ENCODE assay signal across 8 mouse cellular contexts in genomic region chr9:123478031-123478585, GRCm38 (mm10). TPM values are rescaled to one million over a fixed set of nuclear protein-coding genes. Genes with fewer than 3 reads are reported as not detected.
DNase-seq lines count a peak whose midpoint lies in the region; ATAC-seq lines count a peak whose summit lies in the region.

No protein-coding gene starts in this region.

- under 1% methylated on average over 29 of the region's 29 CpGs for WGBS in forebrain, embryonic 10.5 days
- WGBS in hindbrain, embryonic 15.5 days = 1% methylated on average over 26 of the region's 29 CpGs
- WGBS in limb, embryonic 15.5 days = 1% methylated on average over 20 of the region's 29 CpGs
- 1% methylated on average over 17 of the region's 29 CpGs for WGBS in midbrain, embryonic 13.5 days

- ATAC-seq in hindbrain, embryonic 15.5 days (ENCODE audit: low FRiP score, low read depth) = peak; percentile 65
- ATAC-seq in limb, embryonic 15.5 days (ENCODE audit: insufficient number of reproducible peaks, low FRiP score, low TSS enrichment, low read depth) = peak; percentile 12; the same call in 1 of the 2 replicates
- ATAC-seq in midbrain, embryonic 13.5 days = peak; percentile 83

- H3K4me2 ChIP-seq in hindbrain, embryonic 15.5 days = peak overlapping the region; percentile 77
- peak overlapping the region; percentile 77 for H3K4me2 ChIP-seq in limb, embryonic 15.5 days
- H3K4me2 ChIP-seq in midbrain, embryonic 13.5 days (replicated peaks) = peak overlapping the region; percentile 63

- H3K27me3 ChIP-seq in forebrain, embryonic 10.5 days (ENCODE audit: poor library complexity, severe bottlenecking) = no peaks in the 10 kb centered on the region
- no peaks in the 10 kb centered on the region for H3K27me3 ChIP-seq in hindbrain, embryonic 15.5 days
- H3K27me3 ChIP-seq in limb, embryonic 15.5 days = no peaks in the 10 kb centered on the region
- H3K27me3 ChIP-seq in midbrain, embryonic 13.5 days = no peaks in the 10 kb centered on the region

- H3K4me1 ChIP-seq in forebrain, embryonic 10.5 days = peaks cover 49% of the 10 kb centered on the region
- peaks cover 34% of the 10 kb centered on the region for H3K4me1 ChIP-seq in hindbrain, embryonic 15.5 days (replicated peaks)
- H3K4me1 ChIP-seq in limb, embryonic 15.5 days = peaks cover 44% of the 10 kb centered on the region
- H3K4me1 ChIP-seq in midbrain, embryonic 13.5 days (replicated peaks) = peaks cover 42% of the 10 kb centered on the region

- H3K9me3 ChIP-seq in forebrain, embryonic 10.5 days = no peaks in the 10 kb centered on the region; the same call in 1 of the 2 replicates
- H3K9me3 ChIP-seq in hindbrain, embryonic 15.5 days = no peaks in the 10 kb centered on the region
- H3K9me3 ChIP-seq in limb, embryonic 15.5 days = no peaks in the 10 kb centered on the region
- H3K9me3 ChIP-seq in midbrain, embryonic 13.5 days = no peaks in the 10 kb centered on the region

- H3K36me3 ChIP-seq in forebrain, embryonic 10.5 days (replicated peaks) = peaks cover 35% of the 10 kb centered on the region
- H3K36me3 ChIP-seq in hindbrain, embryonic 15.5 days = no peaks in the 10 kb centered on the region
- 0 out of 2 replicates have a peak, but pooled peaks cover 4% of the 10 kb centered on the region for H3K36me3 ChIP-seq in limb, embryonic 15.5 days
- H3K36me3 ChIP-seq in midbrain, embryonic 13.5 days = no peaks in the 10 kb centered on the region

- H3K4me3 ChIP-seq in forebrain, embryonic 10.5 days = peak overlapping the region; percentile 72
- peak overlapping the region; percentile 58 for H3K4me3 ChIP-seq in hindbrain, embryonic 15.5 days
- H3K4me3 ChIP-seq in limb, embryonic 15.5 days = peak overlapping the region; percentile 74
- peak overlapping the region; percentile 62 for H3K4me3 ChIP-seq in midbrain, embryonic 13.5 days (replicated peaks)

- DNase-seq in left cerebral cortex, adult 18-20 months (ENCODE audit: low spot score in 2 of 2) = peak; percentile 35 to 36
- no peak for DNase-seq in left cerebral cortex, adult 8-10 months (ENCODE audit: low spot score in 2 of 2)
- peak; percentile 55 for DNase-seq in adrenal gland, adult 2 months
- peak; percentile 81 for DNase-seq in forebrain, embryonic 10.5 days (ENCODE audit: extremely low spot score, low spot score)
- DNase-seq in thymus, postnatal 36 days = peak; percentile 14 to 29

- H3K27ac ChIP-seq in forebrain, embryonic 10.5 days = peak overlapping the region; percentile 72
- H3K27ac ChIP-seq in hindbrain, embryonic 15.5 days (replicated peaks) = no peak overlapping the region
- peak overlapping the region; percentile 68 for H3K27ac ChIP-seq in limb, embryonic 15.5 days
- no peak overlapping the region for H3K27ac ChIP-seq in midbrain, embryonic 13.5 days

- no peak overlapping the region for H3K9ac ChIP-seq in hindbrain, embryonic 15.5 days
- H3K9ac ChIP-seq in limb, embryonic 15.5 days = no peak overlapping the region
- 0 out of 2 replicates have a peak overlapping the region, but pooled peaks have one; percentile 2 for H3K9ac ChIP-seq in midbrain, embryonic 13.5 days (replicated peaks)

RNA-seq across cellular contexts. Expression of gene Limd1, which starts 0.4 kb away (rescaled TPM):
- total RNA-seq in left cerebral cortex, adult 18-20 months (2021) = 1 to 10 TPM; 5.9 to 6.4 TPM
- total RNA-seq in left cerebral cortex, adult 8-10 months (2022) = 10 to 100 TPM in 1 of 4 experiments, 1 to 10 TPM in 3; 7.7 to 10.1 (median 8.0) TPM
- 10 to 100 TPM; 28.7 to 33.0 TPM for total RNA-seq in adrenal gland, adult 2 months (2021)
- 30.2 and 48.8 TPM in 2 replicates for polyA plus RNA-seq in adrenal gland, adult 2 months (2012; rRNA removed)
- 55.7 and 57.8 TPM in 2 replicates for polyA plus RNA-seq in forebrain, embryonic 10.5 days (2016; fragmentation: Nextera tagmentation; extraction: Ambion mirVana)
- 13.8 and 14.3 TPM in 2 replicates for polyA plus RNA-seq in hindbrain, embryonic 15.5 days (2015; fragmentation: Nextera tagmentation; extraction: Ambion mirVana)
- 53.3 and 53.7 TPM in 2 replicates for polyA plus RNA-seq in limb, embryonic 15.5 days (2015; fragmentation: Nextera tagmentation; extraction: Ambion mirVana)
- polyA plus RNA-seq in midbrain, embryonic 13.5 days (2015; fragmentation: Nextera tagmentation; extraction: Ambion mirVana) = 20.3 and 22.7 TPM in 2 replicates

RNA-seq across cellular contexts. Expression of gene Sacm1l, which starts 51.5 kb away (rescaled TPM):
- total RNA-seq in left cerebral cortex, adult 18-20 months (2021) = 10 to 100 TPM; 69.3 to 70.2 TPM
- 10 to 100 TPM; 60.6 to 65.9 (median 62.7) TPM for total RNA-seq in left cerebral cortex, adult 8-10 months (2022)
- 100 to 1,000 TPM in 1 of 2 experiments, 10 to 100 TPM in 1; 75.2 to 160 TPM for total RNA-seq in adrenal gland, adult 2 months (2021)
- polyA plus RNA-seq in adrenal gland, adult 2 months (2012; rRNA removed) = 1.8 and 2.3 TPM in 2 replicates
- 40.1 and 42.5 TPM in 2 replicates for polyA plus RNA-seq in forebrain, embryonic 10.5 days (2016; fragmentation: Nextera tagmentation; extraction: Ambion mirVana)
- 51.2 and 52.9 TPM in 2 replicates for polyA plus RNA-seq in hindbrain, embryonic 15.5 days (2015; fragmentation: Nextera tagmentation; extraction: Ambion mirVana)
- polyA plus RNA-seq in limb, embryonic 15.5 days (2015; fragmentation: Nextera tagmentation; extraction: Ambion mirVana) = 51.9 and 55.8 TPM in 2 replicates
- 45.8 and 49.9 TPM in 2 replicates for polyA plus RNA-seq in midbrain, embryonic 13.5 days (2015; fragmentation: Nextera tagmentation; extraction: Ambion mirVana)

Comparison
In these comparisons a context has a peak if more than half of its experiments do, and no peak if none do; other contexts are left out.
1. DNase-seq: peak in left cerebral cortex, adult 18-20 months (2 of 2), adrenal gland, adult 2 months (single experiment), forebrain, embryonic 10.5 days (single experiment) and thymus, postnatal 36 days (2 of 2); none in left cerebral cortex, adult 8-10 months (0 of 2).
2. H3K27ac ChIP-seq: peak in forebrain, embryonic 10.5 days (single experiment) and limb, embryonic 15.5 days (single experiment); none in hindbrain, embryonic 15.5 days (single experiment) and midbrain, embryonic 13.5 days (single experiment).
3. ATAC-seq: peak in every context shown above with its lines; median percentile 83 in midbrain, embryonic 13.5 days; 65 in hindbrain, embryonic 15.5 days; 12 in limb, embryonic 15.5 days.
4. RNA of gene Sacm1l, which starts 51.5 kb away (polyA plus RNA-seq): 51.9 to 55.8 TPM in limb, embryonic 15.5 days, 51.2 to 52.9 TPM in hindbrain, embryonic 15.5 days, 45.8 to 49.9 TPM in midbrain, embryonic 13.5 days and 40.1 to 42.5 TPM in forebrain, embryonic 10.5 days; 1.8 to 2.3 TPM in adrenal gland, adult 2 months; every median in the first group is over 10 times any median in the second.
5. Peak in every context shown above with its lines, with median percentiles within 50 percentile points of each other: H3K4me3 ChIP-seq and H3K4me2 ChIP-seq.